Mouse (Mus musculus): ENCODE results near the gene Birc3. TPM values are rescaled to one million over a fixed set of nuclear protein-coding genes. Genes with fewer than 3 reads are reported as not detected.
A peak's percentile ranks its signal among the peaks of the same experiment; 100 is the strongest.
"Not testable (repeated sequence)": the region's sequence is repeated elsewhere in the genome, so short reads cannot be mapped to it uniquely, and the experiment has no call there.

Birc3 gene
- polyA plus RNA-seq, 1 experiment from 2014 or later, result 2.8 TPM

- 77% methylated on average over 14 of the region's 14 CpGs for WGBS
- H3K4me2 ChIP-seq (ENCODE audit: low read depth); H3K9me3 ChIP-seq (ENCODE audit: control insufficient read depth, low read length); H3K27me3 ChIP-seq (ENCODE audit: control insufficient read depth, insufficient read depth, low read length); DNase-seq (ENCODE audit: low spot score); H3K9ac ChIP-seq (ENCODE audit: low read length); H3K36me3 ChIP-seq (ENCODE audit: control insufficient read depth, insufficient read depth, low read length); H3K27ac ChIP-seq (ENCODE audit: low read depth, low read length); ATAC-seq (ENCODE audit: insufficient read depth, low FRiP score, low TSS enrichment); H3K4me1 ChIP-seq (ENCODE audit: control insufficient read depth, insufficient read depth, low read length); H3K4me3 ChIP-seq (ENCODE audit: low read depth, low read length): not testable (repeated sequence)
Measured at GRCm38 (mm10) chr9:7854196-7854595, 18.8 kb downstream of the Birc3 start.

GRCm38 (mm10) chr9:7852346-7853230, 20.4 kb downstream of the Birc3 start:
- Histone ChIP-seq H3K27ac (ENCODE audit: low read depth, low read length) (no peak overlapping the region), H3K9me3 (ENCODE audit: control insufficient read depth, low read length) (no peaks in the 10 kb centered on the region), H3K4me1 (ENCODE audit: control insufficient read depth, insufficient read depth, low read length) (no peaks in the 10 kb centered on the region), H3K27me3 (ENCODE audit: control insufficient read depth, insufficient read depth, low read length) (no peaks in the 10 kb centered on the region), H3K4me2 (ENCODE audit: low read depth) (no peak overlapping the region), H3K4me3 (ENCODE audit: low read depth, low read length) (no peak overlapping the region), H3K36me3 (ENCODE audit: control insufficient read depth, insufficient read depth, low read length) (no peaks in the 10 kb centered on the region), H3K9ac (ENCODE audit: low read length) (no peak overlapping the region)
- DNase-seq (ENCODE audit: low spot score), result no peak
- WGBS, result 91% methylated on average over 4 of the region's 4 CpGs
- no peak for ATAC-seq (ENCODE audit: insufficient read depth, low FRiP score, low TSS enrichment)

- 94% methylated on average over 8 of the region's 8 CpGs for WGBS
- DNase-seq (ENCODE audit: low spot score), result no peak
Measured at GRCm38 (mm10) chr9:7851841-7852240, 21.1 kb downstream of the Birc3 start.

GRCm38 (mm10) chr9:7848191-7848590, 24.8 kb downstream of the Birc3 start:
- Histone ChIP-seq H3K27ac (ENCODE audit: low read depth, low read length) (no peak overlapping the region), H3K36me3 (ENCODE audit: control insufficient read depth, insufficient read depth, low read length) (no peaks in the 10 kb centered on the region), H3K9me3 (ENCODE audit: control insufficient read depth, low read length) (no peaks in the 10 kb centered on the region), H3K27me3 (ENCODE audit: control insufficient read depth, insufficient read depth, low read length) (no peaks in the 10 kb centered on the region), H3K4me3 (ENCODE audit: low read depth, low read length) (no peak overlapping the region), H3K4me1 (ENCODE audit: control insufficient read depth, insufficient read depth, low read length) (no peaks in the 10 kb centered on the region), H3K4me2 (ENCODE audit: low read depth) (no peak overlapping the region), H3K9ac (ENCODE audit: low read length) (no peak overlapping the region)
- WGBS, result 95% methylated on average over 18 of the region's 18 CpGs
- ATAC-seq (ENCODE audit: insufficient read depth, low FRiP score, low TSS enrichment), result no peak
- DNase-seq (ENCODE audit: low spot score), result no peak

More at GRCm38 (mm10) chr9:7851841-7852240, 21.1 kb downstream of the Birc3 start:
- no peaks in the 10 kb centered on the region for H3K4me1 ChIP-seq (ENCODE audit: control insufficient read depth, insufficient read depth, low read length)
- H3K9me3 ChIP-seq (ENCODE audit: control insufficient read depth, low read length), result no peaks in the 10 kb centered on the region
- no peak overlapping the region for H3K4me2 ChIP-seq (ENCODE audit: low read depth)
- H3K27me3 ChIP-seq (ENCODE audit: control insufficient read depth, insufficient read depth, low read length), result no peaks in the 10 kb centered on the region
- no peaks in the 10 kb centered on the region for H3K36me3 ChIP-seq (ENCODE audit: control insufficient read depth, insufficient read depth, low read length)
- ATAC-seq (ENCODE audit: insufficient read depth, low FRiP score, low TSS enrichment), result no peak
- H3K4me3 ChIP-seq (ENCODE audit: low read depth, low read length), result no peak overlapping the region
- H3K9ac ChIP-seq (ENCODE audit: low read length), result no peak overlapping the region
- no peak overlapping the region for H3K27ac ChIP-seq (ENCODE audit: low read depth, low read length)

- Histone ChIP-seq H3K4me2 (ENCODE audit: low read depth) (no peak overlapping the region), H3K4me3 (ENCODE audit: low read depth, low read length) (no peak overlapping the region), H3K36me3 (ENCODE audit: control insufficient read depth, insufficient read depth, low read length) (no peaks in the 10 kb centered on the region), H3K4me1 (ENCODE audit: control insufficient read depth, insufficient read depth, low read length) (no peaks in the 10 kb centered on the region), H3K9ac (ENCODE audit: low read length) (no peak overlapping the region), H3K27ac (ENCODE audit: low read depth, low read length) (no peak overlapping the region), H3K9me3 (ENCODE audit: control insufficient read depth, low read length) (no peaks in the 10 kb centered on the region), H3K27me3 (ENCODE audit: control insufficient read depth, insufficient read depth, low read length) (no peaks in the 10 kb centered on the region)
- no peak for DNase-seq (ENCODE audit: low spot score)
- WGBS, result 85% methylated on average over 1 of the region's 1 CpGs
- ATAC-seq (ENCODE audit: insufficient read depth, low FRiP score, low TSS enrichment), result no peak
Measured at GRCm38 (mm10) chr9:7846667-7847199, 26.3 kb downstream of the Birc3 start.

- Histone ChIP-seq H3K4me3 (ENCODE audit: low read depth, low read length) (no peak overlapping the region), H3K27me3 (ENCODE audit: control insufficient read depth, insufficient read depth, low read length) (no peaks in the 10 kb centered on the region), H3K4me1 (ENCODE audit: control insufficient read depth, insufficient read depth, low read length) (no peaks in the 10 kb centered on the region), H3K36me3 (ENCODE audit: control insufficient read depth, insufficient read depth, low read length) (no peaks in the 10 kb centered on the region), H3K4me2 (ENCODE audit: low read depth) (no peak overlapping the region), H3K27ac (ENCODE audit: low read depth, low read length) (no peak overlapping the region), H3K9me3 (ENCODE audit: control insufficient read depth, low read length) (no peaks in the 10 kb centered on the region), H3K9ac (ENCODE audit: low read length) (no peak overlapping the region)
- WGBS, result 66% methylated on average over 4 of the region's 4 CpGs
- DNase-seq (ENCODE audit: low spot score), result no peak
- ATAC-seq (ENCODE audit: insufficient read depth, low FRiP score, low TSS enrichment), result no peak
Measured at GRCm38 (mm10) chr9:7845216-7845895, 27.6 kb downstream of the Birc3 start.

GRCm38 (mm10) chr9:7841221-7841620, 31.8 kb downstream of the Birc3 start:
- no peaks in the 10 kb centered on the region for H3K27me3 ChIP-seq (ENCODE audit: control insufficient read depth, insufficient read depth, low read length)
- H3K4me2 ChIP-seq (ENCODE audit: low read depth), result no peak overlapping the region
- no peak overlapping the region for H3K9ac ChIP-seq (ENCODE audit: low read length)
- H3K4me1 ChIP-seq (ENCODE audit: control insufficient read depth, insufficient read depth, low read length), result no peaks in the 10 kb centered on the region
- H3K27ac ChIP-seq (ENCODE audit: low read depth, low read length), result no peak overlapping the region
- H3K9me3 ChIP-seq (ENCODE audit: control insufficient read depth, low read length), result no peaks in the 10 kb centered on the region
- no peak overlapping the region for H3K4me3 ChIP-seq (ENCODE audit: low read depth, low read length)
- ATAC-seq (ENCODE audit: insufficient read depth, low FRiP score, low TSS enrichment) (no peak), DNase-seq (ENCODE audit: low spot score) (no peak)
- no peaks in the 10 kb centered on the region for H3K36me3 ChIP-seq (ENCODE audit: control insufficient read depth, insufficient read depth, low read length)
- WGBS, result 67% methylated on average over 6 of the region's 6 CpGs

GRCm38 (mm10) chr9:7837806-7838440, 35.1 kb downstream of the Birc3 start:
- 24% methylated on average over 14 of the region's 14 CpGs for WGBS
- no peaks in the 10 kb centered on the region for H3K27me3 ChIP-seq (ENCODE audit: control insufficient read depth, insufficient read depth, low read length)
- H3K9me3 ChIP-seq (ENCODE audit: control insufficient read depth, low read length), result no peaks in the 10 kb centered on the region
- peak overlapping the region; percentile 61 for H3K4me3 ChIP-seq (ENCODE audit: low read depth, low read length)
- H3K4me2 ChIP-seq (ENCODE audit: low read depth), result peak overlapping the region; percentile 75
- peak; percentile 36 for ATAC-seq (ENCODE audit: insufficient read depth, low FRiP score, low TSS enrichment)
- peak; percentile 67 for DNase-seq (ENCODE audit: low spot score)
- H3K9ac ChIP-seq (ENCODE audit: low read length), result peak overlapping the region; percentile 73
- peak overlapping the region; percentile 92; the same call in 1 of the 2 replicates for H3K27ac ChIP-seq (ENCODE audit: low read depth, low read length)
- peaks cover 4% of the 10 kb centered on the region for H3K4me1 ChIP-seq (ENCODE audit: control insufficient read depth, insufficient read depth, low read length)
- peaks cover 3% of the 10 kb centered on the region; the same call in 1 of the 2 replicates for H3K36me3 ChIP-seq (ENCODE audit: control insufficient read depth, insufficient read depth, low read length)

Data from neural tube, embryonic 11.5 days (tissue).